Mouse (Mus musculus): ENCODE measurements around the gene Pms1.
"Not testable (repeated sequence)": the region's sequence is repeated elsewhere in the genome, so short reads cannot be mapped to it uniquely, and the experiment has no call there.

Pms1 gene

DNA sequence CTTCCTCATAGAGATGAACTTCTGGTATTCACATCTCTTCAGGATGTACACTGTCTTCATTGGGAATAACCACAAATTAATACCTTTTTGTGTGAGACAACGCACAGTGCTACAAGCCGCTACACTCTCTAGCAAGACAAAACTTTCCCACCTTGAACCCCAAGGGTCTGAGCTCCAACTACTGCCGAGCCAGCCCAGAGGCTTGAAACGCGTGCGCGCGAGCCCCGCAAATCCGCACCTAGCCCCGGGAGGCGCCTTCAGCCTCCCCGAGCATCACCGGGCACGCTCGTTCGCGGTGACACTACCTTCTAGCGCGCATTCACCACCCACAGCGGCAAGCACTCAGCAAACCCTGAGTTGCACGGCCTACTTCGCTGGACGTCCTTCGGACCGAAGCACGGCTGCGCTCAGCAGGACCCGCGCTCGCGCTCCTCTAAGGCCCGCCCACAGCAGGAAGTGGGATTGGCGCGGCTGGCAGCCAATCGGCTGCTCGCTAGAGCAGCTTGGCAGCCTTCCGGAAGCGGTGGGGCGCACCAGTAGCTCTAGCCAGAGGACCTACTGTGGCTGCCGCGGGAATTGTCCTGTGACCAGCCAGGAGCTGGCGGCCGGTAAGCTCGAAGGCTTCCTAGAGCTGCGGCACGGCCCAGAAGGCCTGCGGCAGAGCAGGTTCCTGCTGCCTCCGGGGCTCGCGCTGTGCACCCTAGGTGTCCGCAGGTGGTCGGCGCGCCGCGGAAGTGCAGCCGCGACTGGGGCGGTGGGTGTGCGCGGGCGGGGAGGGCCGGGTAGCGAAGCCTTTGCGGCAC, at the start of gene Pms1, which contains the start of the genes Ormdl1 and Gm28778:
Gene Pms1, minus strand, starts transcription at position 438 of the 803 bp plus-strand sequence.
Gene Ormdl1, plus strand, starts transcription at position 515 of the 803 bp plus-strand sequence.
Gene Gm28778, plus strand, starts transcription at position 531 of the 803 bp plus-strand sequence.
- in situ Hi-C loops (cut with MboI, MseI), result no loop called here

DNA sequence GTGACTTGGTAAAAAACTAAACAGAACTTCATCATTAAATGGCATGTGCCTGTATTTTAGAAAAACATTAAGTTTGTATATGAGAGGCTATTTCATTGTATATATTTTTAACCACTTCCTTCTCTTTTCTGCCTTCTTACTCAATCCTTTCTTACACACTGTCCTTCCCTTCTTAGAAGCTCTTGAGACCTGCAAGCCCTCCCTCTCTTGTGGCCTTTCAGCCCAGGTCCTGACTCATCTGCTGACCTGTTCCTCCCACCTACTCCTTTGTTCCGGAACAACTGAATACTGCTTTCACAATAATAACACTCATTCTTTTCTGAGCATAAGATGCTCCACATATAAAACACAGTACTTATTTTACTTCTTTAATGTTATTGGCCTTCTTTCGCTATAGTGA, 44.3 kb upstream of the Pms1 start:
- in situ Hi-C loops (cut with MboI, MseI), result loop anchor here in 1 of 2 experiments (10.0 kb wide), 1 partner anchor 1716 kb away; no protein-coding TSS in a partner anchor

DNA sequence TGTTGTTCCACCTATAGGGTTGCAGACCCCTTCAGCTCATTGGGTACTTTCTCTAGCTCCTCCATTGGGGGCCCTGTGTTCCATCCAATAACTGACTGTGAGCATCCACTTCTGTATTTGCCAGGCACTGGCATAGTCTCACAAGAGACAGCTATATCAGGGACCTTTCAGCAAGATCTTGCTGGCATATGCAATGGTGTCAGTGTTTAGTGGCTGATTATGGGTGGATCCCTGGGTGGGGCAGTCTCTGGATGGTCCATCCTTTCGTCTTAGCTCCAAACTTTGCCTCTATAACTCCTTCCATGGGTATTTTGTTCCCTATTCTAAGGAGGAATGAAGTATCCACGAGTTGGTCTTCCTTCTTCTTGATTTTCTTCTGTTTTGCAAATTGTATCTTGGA, 40.6 kb upstream of the Pms1 start:
- in situ Hi-C loops (cut with MboI, MseI), result not testable (repeated sequence)

DNA sequence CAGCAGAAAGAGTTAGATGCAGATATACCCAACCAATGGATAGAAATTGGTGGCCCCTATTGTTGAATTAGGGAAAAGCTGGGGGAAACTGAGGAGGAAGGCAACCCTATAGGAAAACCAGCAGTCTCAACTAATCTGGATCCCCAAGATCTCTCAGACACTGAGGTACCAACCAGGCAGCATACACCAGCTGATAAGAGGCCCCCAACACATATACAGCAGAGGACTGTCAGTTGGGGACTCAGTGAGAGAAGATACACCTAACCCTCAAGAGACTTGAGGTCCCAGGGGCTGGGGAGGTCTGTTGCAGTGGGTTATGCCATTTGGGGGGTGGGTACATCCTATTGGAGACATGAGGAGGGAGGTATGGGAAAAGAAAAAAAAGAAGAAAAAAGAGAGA, 38.6 kb upstream of the Pms1 start:
- in situ Hi-C loops (cut with MboI, MseI), result no loop called here

DNA sequence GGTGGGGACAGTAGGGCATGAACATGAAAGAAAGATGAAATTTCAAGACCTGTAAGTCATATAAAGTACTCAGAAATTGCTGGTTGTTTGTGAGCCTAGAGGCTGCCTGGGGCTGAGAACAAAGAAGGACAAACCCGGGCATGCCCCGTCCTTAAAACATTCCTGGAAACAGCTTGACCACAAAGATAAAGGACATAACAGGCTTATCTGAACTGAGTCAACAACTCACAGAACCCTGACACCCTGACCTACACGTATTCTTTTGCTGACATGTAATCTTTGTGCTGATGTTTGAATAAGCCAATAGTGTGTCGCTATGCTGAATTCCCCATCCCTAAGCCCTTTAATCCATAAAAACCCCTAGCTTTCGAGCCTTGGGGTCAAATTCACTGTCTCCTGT, 36.7 kb upstream of the Pms1 start:
- in situ Hi-C loops (cut with MboI, MseI), result not testable (repeated sequence)

DNA sequence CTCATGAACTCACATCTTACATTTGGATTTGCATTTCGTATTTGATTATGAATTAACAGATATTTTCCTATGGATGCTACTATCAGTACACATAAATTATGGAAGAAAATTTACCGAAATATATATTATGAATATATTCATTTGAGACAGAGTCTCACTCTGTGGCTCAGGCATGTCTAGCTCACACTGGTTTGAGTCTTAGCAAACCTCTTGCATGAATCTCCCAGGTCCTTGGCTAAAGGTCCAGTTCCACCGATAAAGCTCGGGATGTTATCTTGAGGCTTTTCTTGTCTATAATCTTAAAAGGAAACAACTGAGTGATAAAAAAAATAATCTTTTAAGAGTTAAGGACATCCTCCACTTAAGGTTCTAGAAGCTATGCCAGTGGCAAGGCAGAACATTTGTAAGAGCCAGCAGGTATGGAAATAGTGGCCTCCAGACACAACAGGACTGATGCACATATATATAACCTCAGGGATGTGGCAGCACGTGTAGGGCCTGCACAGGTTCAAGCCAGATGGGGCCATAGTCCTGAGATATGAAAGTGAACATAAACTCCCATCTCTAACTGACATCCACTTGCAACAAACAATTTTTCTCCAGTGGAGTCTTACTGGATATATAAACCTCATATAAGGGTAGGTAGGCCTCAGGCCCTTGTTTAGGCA, 28.1 kb upstream of the Pms1 start:
- in situ Hi-C loops (cut with MboI, MseI), result no loop called here

DNA sequence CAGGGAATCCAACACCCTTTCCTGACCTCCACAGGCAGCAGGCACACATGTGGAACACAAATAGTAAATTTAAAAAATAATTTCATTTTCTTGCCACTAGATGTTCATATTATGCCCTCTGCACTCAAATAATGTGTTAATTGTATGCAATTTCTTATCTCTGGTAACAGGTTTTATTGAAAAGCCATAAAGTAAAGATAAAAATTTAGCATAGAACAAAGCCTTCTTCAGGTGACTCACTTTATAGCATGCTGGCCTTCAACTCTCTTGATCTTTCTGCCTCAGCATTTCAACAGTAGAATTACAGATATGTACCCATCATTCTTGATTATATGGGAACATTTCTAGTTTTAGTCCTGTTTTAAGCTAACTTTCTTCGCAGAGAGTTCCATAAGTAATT, 27.5 kb upstream of the Pms1 start:
- in situ Hi-C loops (cut with MboI, MseI), result no loop called here

DNA sequence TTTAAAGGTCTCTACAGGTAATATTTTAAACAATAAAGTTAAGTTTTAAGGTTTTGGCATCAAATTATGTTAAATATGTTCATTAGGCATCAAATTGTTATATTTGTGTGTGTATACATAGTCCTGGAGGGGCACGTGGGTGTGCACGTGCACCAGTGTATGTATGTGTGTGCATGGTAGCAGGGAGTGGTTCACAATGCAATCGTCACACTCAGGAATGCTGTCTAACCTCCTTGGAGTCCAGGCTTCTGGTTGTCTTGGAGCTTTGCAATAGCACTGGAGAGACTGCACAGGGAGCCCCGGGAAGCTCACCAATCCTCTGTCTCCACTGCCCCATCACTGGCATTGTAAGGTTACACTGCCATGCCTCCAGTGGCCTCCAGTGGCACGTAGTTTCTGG, 26.4 kb upstream of the Pms1 start:
- in situ Hi-C loops (cut with MboI, MseI), result no loop called here

DNA sequence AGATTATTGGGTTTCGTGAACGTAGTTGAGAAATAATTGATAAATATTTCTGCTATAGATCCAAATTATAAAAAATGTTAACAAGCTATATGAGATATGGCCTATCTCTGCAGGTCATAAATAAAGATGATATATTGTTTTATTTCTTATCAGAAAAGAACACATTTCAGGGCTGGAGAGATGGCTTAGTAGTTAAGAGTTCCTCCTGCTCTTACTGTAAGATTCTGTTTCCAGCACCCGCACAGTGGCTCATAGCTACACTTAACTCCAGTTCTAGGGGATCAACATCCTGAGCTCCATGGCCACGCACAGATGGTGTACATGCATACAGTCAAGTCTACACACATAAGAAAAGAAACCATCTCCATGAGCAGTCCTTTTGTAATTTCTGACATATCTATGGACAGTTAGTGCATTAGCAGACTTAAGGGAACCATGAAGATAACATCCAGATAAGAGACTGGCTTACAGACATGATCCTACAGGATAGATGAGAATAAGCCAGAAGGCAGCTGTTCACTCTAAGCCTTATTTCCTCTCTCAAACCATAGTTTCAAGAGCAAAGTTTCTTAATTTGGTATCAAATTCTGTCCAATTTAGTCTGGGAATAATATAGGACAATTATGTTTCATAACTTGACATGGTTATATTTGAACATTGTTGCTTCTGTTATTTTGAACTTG, 25.0 kb upstream of the Pms1 start:
- in situ Hi-C loops (cut with MboI, MseI), result no loop called here

DNA sequence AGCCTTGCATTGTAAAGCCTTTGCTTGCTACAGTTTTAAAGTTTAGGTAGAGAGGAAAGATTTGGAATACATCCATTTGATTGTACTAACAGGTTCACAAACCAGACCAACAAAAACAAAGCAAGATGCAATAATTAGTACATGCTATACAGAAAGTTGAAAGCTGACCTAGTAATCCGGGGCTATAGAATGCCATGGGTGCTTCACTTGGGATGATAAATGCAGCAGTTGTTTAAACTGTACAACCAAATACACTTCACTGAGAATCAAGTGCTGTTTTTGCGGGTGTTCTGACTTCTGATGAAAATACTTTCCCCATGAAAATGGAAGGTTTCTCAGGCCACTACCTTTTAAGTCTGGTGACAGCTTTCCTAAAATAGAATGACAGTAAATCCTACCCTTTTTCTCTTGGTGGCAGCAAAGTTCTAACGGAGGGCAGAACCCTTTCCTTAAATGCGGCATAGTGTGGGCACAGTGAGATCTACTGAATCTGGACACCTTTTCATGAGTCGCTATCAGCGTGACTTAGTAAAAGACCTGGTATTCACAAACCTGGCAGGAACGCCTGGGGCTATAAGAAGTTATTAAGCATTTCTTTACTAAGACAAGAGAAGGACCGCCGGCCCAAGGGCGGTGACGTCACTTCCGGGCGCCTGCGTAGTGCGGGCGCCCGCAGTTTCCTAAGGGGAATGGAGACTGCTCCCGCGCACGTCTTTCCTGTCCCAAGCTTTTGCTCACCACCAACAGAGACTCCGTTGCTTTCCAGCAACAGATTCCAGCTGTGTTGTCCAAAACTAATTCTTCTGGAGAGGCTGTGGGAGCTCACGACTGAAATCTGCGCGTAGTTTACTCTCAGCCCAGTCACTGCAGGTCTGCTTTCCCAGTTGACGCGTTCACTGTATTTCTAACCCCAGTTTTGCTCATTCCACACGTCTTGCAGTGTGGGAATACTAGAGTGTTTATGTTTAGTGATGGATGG, 16.5 kb upstream of the Pms1 start, which contains the start of gene Osgepl1:
Gene Osgepl1, plus strand, starts transcription at position 636 of the 979 bp plus-strand sequence.
- in situ Hi-C loops (cut with MboI, MseI), result no loop called here

DNA sequence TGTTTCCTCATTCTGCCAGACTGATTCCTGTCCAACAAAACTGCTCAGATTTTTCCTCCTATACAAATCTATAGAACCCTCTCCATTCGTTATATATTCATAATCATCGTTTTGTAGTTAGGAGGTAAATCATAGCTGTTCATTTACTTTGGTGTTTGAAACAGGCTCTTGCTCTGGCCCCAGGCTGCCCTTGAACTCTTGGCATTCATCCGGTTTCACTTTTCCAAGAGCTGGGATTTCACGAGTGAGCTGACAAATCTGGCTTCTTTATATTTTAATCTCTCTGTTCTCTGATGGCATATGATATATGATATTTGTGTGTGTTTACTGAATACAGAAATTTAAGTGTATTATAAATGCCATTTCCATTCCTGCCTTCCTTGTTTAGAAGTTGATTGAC, 3.7 kb upstream of the Pms1 start:
- in situ Hi-C loops (cut with MboI, MseI), result loop anchor here in 1 of 2 experiments (10.0 kb wide), 1 partner anchor 1924 kb away; the partner anchor contains the start of gene Rftn2

DNA sequence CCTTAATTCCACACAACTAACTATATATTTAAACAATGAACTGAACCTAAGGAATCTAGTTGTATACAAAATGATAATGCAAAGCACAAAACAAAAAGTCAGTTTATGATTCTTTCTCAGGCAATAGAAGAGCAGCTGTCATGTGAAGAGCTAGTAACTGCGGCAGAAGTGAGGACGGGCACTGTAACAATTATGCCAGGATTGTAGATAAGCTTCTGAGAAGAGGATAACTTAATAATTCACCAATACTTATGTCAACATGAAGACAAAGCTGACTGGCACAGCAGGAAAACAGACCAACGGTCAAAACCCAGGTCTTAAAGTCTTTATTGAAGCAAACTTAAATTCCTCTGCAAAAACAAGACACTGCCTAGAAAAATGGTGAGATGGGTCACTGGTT, 5.6 kb downstream of the Pms1 start:
- in situ Hi-C loops (cut with MboI, MseI), result loop anchor here in 1 of 2 experiments (5.0 kb wide), 1 partner anchor 61 kb away; the partner anchor contains the start of genes Asdurf, Asnsd1 and Gm28551

DNA sequence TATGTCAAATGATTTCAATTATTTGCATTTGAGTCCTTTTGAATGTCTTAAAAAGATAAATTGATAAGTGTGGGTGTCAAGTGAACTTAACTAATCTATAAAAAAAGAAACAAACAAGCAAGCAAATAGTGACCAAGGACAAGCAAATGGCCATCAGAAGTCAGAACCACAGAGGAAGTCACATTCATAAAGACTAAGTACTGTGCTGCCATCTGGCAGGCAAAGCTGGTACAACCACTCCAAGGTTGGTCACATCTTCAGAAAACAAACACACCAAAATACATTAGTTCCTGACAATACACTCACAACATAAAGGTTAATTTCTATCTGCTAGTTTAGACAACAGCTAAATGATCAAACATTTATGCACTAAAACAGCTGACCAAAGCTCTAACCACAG, 24.2 kb downstream of the Pms1 start:
- in situ Hi-C loops (cut with MboI, MseI), result loop anchor here in 1 of 2 experiments (10.0 kb wide), 1 partner anchor 48 kb away; no protein-coding TSS in a partner anchor

DNA sequence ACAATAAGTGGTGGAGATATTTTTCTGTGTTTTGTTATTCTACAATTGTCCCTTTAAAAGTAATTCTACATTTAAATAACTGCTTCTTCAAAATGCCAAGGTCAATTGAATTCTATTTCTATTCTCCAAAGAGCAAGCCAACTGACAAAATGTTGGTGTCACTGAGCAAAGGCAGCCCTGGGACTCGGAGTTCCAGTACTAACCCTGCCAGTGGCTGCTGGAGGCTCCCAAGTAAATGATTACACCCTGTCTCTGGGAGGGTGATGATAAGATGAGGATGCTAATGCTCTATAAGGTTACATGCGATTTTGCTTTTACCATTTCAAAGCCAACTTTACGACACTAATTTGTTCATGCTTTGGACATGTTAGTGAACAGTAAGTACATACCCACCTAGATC, 26.9 kb downstream of the Pms1 start:
- in situ Hi-C loops (cut with MboI, MseI), result loop anchor here in 1 of 2 experiments (10.0 kb wide), 1 partner anchor 45 kb away; no protein-coding TSS in a partner anchor

DNA sequence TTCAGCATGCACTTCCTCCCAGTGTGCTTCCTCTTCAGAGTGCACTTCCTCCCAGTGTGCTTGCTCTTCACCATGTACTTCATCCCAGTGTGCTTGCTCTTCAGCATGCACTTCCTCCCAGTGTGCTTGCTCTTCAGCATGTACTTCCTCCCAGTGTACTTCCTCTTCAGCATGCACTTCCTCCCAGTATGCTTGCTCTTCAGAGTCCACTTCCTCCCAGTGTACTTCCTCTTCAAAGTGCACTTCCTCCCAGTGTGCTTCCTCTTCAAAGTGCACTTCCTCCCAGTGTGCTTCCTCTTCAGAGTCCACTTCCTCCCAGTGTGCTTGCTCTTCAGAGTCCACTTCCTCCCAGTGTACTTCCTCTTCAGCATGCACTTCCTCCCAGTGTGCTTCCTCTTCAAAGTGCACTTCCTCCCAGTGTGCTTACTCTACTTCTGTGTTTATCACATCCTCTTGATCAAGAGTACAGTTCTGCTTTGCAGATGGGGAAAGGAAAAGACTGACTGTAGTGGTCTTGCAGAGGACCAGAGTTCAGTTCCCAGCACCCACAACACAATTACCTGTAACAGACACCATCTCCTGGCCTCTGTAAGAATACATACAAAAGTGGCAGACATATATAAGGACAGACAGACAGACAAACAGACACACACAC, 31.7 kb downstream of the Pms1 start:
- in situ Hi-C loops (cut with MboI, MseI), result not testable (repeated sequence)

DNA sequence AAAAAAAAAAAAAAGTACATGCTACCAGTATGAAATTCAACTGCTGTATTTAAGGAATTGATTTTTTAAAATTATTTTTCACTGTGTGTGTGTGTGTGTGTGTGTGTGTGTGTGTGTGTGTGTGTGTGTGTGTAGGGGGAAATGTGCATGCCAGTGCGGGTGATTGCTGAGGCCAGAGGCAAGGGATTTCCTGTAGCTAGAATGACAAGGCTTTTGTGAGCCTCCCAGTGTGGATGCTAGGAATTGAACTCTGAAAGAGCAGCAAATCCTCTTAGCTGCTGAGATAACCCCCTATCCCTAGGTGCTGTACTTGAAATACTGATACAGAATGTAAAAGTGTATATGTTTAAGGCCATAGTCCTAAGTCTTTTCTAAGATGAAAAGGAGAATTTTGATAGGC, 70.8 kb downstream of the Pms1 start:
- in situ Hi-C loops (cut with MboI, MseI), result loop anchor here in 1 of 2 experiments (10.0 kb wide), 1 partner anchor 49 kb away; no protein-coding TSS in a partner anchor

DNA sequence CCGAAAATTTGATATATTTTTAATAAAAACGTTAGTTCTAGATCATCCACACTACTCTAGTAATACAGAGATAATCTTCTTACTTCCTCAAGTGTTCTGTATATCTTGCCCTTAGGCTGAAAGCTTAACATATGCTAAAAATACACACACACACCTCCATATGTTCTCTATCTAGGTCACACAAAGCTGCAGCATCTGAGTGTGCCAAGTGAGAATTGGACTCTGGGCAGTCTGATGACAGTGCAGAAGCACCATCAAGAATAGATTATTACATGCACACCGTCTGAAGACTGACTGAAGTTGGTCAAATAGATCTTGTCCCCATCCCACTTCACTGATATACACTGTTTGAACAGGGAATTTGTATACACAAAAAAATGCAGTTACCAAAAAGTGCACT, 71.2 kb downstream of the Pms1 start:
- in situ Hi-C loops (cut with MboI, MseI), result loop anchor here in 1 of 2 experiments (10.0 kb wide), 1 partner anchor 49 kb away; no protein-coding TSS in a partner anchor

DNA sequence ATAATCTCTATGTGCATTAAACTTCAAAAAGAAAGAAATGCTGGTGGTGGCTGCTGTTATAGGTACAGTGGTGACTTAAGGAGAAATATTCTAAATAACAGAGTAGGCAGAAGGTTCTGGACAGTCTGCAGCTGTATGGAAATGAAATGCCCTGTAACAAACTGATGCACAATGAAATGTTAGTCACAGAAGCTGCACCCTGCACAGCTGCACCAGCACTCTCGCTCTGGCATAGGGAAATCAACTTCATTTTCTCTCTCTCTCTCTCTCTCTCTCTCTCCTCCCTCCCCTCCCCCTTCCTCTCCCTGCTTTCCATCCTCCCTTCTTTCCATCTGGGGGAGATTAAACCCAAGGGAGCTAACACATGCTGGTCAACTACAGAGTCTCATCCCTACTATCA, 72.0 kb downstream of the Pms1 start:
- in situ Hi-C loops (cut with MboI, MseI), result loop anchor here in 1 of 2 experiments (10.0 kb wide), 1 partner anchor 50 kb away; no protein-coding TSS in a partner anchor

DNA sequence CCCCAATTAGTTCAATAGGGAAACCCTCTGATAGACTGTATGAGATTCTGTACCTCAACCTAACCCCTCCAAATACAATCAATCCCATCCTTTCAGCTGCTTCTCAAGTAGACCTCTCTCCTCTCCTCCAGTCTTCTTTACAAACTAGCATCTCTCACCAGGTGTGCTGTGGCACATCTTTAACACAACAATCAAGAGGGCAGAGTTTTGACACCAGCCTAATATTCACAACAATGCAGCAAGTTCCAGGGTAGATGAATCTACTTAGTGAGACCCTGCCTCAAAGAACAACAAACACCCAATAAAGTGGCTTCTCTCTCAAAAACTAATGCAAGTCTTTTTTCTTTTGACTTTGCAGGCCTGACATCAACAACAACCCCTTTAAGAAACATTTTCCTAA, 86.7 kb downstream of the Pms1 start:
- in situ Hi-C loops (cut with MboI, MseI), result no loop called here

DNA sequence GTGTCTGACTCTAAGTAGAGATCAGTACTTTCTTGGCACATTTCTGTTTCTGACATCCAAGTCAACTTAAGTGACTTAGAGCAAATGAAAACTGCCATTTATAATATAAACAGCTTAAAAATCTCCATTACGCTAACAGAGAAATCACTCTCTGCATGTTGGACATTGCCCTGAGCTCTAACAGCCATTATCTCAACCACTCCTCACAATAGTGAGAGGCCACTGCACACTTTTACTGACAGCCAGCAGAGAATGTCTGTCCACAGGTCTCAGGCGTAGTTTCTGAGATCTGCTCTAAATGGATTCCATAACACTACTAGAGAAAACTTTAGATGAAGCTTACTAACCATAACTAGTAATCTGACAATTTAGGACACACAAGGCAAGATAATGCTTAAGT, 92.9 kb downstream of the Pms1 start:
- in situ Hi-C loops (cut with MboI, MseI), result no loop called here

Measured in T-helper 17 cell (primary cell).